Mouse (Mus musculus) stomach, postnatal 0 days (tissue): ENCODE measurements around the gene Olfr827. TPM values are rescaled to one million over a fixed set of nuclear protein-coding genes. Genes with fewer than 3 reads are reported as not detected.

ENCODE experiments used
- ATAC-seq: fragments of 200-750 bp; cut with Nextera tagmentation; 2 replicates; pipeline ENCODE4 v1.8.0; 2017; ENCODE audit not compliant: low FRiP score, low TSS enrichment
- DNase-seq: peaks from one replicate; pipeline ENCODE4 v3.0.0-alpha.2; 2016; ENCODE audit warnings: low spot score
- H3K27ac ChIP-seq: fragments of 300-500 bp; sonication (generic); replicated peaks from 2 replicates; pipeline ENCODE4 v1.5.1; 2014; ENCODE audit warnings: mild to moderate bottlenecking, control low read depth
- H3K27me3 ChIP-seq: fragments of 300-500 bp; sonication (generic); 2 replicates; pipeline ENCODE4 v1.6.1; 2014; ENCODE audit warnings: low read length; ENCODE audit not compliant: control insufficient read depth, insufficient read depth
- H3K36me3 ChIP-seq: fragments of 300-500 bp; sonication (generic); 2 replicates; pipeline ENCODE4 v1.6.1; 2014; ENCODE audit warnings: low read length, mixed read lengths; ENCODE audit not compliant: control insufficient read depth, insufficient read depth
- H3K4me1 ChIP-seq: fragments of 300-500 bp; sonication (generic); replicated peaks from 2 replicates; pipeline ENCODE4 v1.6.1; 2014; ENCODE audit warnings: antibody characterized with exemption; ENCODE audit not compliant: control insufficient read depth, insufficient read depth
- H3K4me2 ChIP-seq: fragments of 300-500 bp; sonication (generic); replicated peaks from 2 replicates; pipeline ENCODE4 v1.6.1; 2014; ENCODE audit warnings: low read depth, mild to moderate bottlenecking, control low read depth, moderate library complexity
- H3K4me3 ChIP-seq: fragments of 300-500 bp; sonication (generic); 2 replicates; pipeline ENCODE4 v1.5.1; 2014; ENCODE audit warnings: low read depth, low read length, control low read depth
- H3K9ac ChIP-seq: fragments of 300-500 bp; sonication (generic); 2 replicates; pipeline ENCODE4 v1.6.1; 2014; ENCODE audit warnings: mild to moderate bottlenecking, low read length, control low read depth, mixed read lengths
- H3K9me3 ChIP-seq: fragments of 300-500 bp; sonication (generic); 2 replicates; pipeline ENCODE4 v1.6.1; 2016; ENCODE audit warnings: low read length; ENCODE audit not compliant: control insufficient read depth
- CTCF ChIP-seq: IDR thresholded peaks from 2 replicates; pipeline ENCODE4 v1.5.1; 2016; ENCODE audit warnings: antibody characterized with exemption, low read depth, mild to moderate bottlenecking, moderate library complexity
- EP300 ChIP-seq: optimal IDR thresholded peaks from 2 replicates; pipeline ENCODE3; 2016; ENCODE audit warnings: antibody characterized with exemption
- WGBS: fragments of 180-500 bp; shearing (Covaris S2); extraction: QIAGEN DNeasy Blood & Tissue Kit; methylation state at CpG from one replicate; pipeline ENCODE4 v1.1.7; 2014; 5-methylcytosine and 5-hydroxymethylcytosine counted together
- polyA plus RNA-seq: library from polyadenylated mRNA; unstranded; fragments of >200 nt; fragmentation: Nextera tagmentation; extraction: Ambion mirVana; gene quantifications from 2 replicates; pipeline ENCODE4 v1.2.1, GENCODE M21; 2015

Gene Olfr827
- not detected in 2 replicates for polyA plus RNA-seq

DNA sequence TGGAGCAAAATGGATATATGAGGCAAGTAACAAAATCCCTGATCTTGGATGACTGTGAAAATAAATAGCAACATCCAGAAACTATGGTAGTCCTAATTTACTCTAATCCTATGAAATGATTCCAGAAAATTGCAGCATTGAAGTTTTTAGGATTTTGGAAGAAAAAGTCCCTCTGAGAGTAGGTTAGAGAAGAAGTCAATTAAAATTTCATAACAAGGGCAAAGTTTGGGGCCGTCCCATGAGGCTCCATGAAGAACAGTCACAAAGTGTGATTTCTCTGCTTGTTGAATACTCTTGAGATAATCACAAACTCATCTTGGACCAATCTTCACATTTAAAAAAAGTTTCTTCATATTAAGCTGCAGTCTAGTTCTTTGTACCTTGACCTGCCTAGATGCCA is at the start of gene Olfr827:
Gene Olfr827 (minus strand): TSS at position 101 of the 400 bp plus-strand sequence.
- DNase-seq (no peak), ATAC-seq (no peak)
- 88% methylated on average over 1 of the region's 1 CpGs for WGBS
- H3K4me1 ChIP-seq: no peaks in the 10 kb centered on the region
- no peak within 1 kb of the TSS for H3K9ac ChIP-seq
- TF ChIP-seq CTCF (no peak), EP300 (no peak)
- no peak within 1 kb of the TSS for H3K4me3 ChIP-seq
- no peak within 1 kb of the TSS for H3K27ac ChIP-seq
- H3K4me2 ChIP-seq: no peak within 1 kb of the TSS
- no peaks in the 10 kb centered on the region for H3K36me3 ChIP-seq
- no peaks in the 10 kb centered on the region for H3K27me3 ChIP-seq
- no peaks in the 10 kb centered on the region for H3K9me3 ChIP-seq

DNA sequence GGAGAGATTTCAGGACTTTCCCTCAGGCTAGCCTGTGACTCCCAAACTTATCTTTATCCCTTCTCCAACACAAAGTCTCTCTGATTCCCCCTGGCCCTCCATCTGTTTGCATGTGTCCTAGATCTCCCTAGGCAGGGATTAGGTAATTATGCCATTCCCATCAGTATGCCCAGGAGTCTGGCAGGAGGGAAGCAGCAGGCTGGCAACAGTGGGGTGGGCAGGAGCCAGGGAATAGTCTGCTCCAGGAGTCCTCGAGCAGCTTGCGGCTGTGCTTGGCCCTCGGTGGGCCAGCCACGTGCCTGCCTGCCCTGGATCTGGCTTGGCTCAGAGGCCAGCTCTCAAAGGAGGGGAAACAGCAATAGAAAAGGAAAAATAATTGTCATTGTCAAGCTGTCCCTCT is 49.0 kb upstream of the Olfr827 start:
- H3K4me1 ChIP-seq: no peaks in the 10 kb centered on the region

DNA sequence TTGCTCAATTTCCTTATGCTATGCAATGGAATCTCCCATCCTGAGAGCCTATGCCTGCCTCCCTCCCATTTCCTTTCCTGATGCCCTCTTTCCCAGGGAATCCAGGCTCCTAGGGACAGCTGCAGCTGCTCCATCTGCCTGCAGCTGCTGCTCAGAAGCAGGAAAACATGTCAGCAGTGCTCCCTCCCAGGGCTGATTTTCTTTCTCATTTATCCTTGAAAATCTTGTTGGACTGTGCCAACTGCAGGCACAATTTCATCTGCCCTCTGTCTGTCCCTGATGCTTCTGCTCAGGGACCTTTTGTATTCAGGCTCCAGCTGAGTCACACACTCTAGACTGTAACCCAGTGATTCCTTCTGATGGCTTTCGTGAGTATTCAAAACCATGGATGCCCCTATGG is 45.3 kb upstream of the Olfr827 start:
- DNase-seq: no peak

More for the DNA sequence above, 49.0 kb upstream of the Olfr827 start:
- Histone ChIP-seq H3K9ac (no peak overlapping the region), H3K36me3 (no peaks in the 10 kb centered on the region), H3K4me3 (no peak overlapping the region), H3K4me2 (no peak overlapping the region), H3K27ac (no peak overlapping the region), H3K9me3 (no peaks in the 10 kb centered on the region), H3K27me3 (no peaks in the 10 kb centered on the region)
- ATAC-seq: no peak
- 75% methylated on average over 4 of the region's 4 CpGs for WGBS
- TF ChIP-seq CTCF (no peak), EP300 (no peak)
- DNase-seq: no peak

DNA sequence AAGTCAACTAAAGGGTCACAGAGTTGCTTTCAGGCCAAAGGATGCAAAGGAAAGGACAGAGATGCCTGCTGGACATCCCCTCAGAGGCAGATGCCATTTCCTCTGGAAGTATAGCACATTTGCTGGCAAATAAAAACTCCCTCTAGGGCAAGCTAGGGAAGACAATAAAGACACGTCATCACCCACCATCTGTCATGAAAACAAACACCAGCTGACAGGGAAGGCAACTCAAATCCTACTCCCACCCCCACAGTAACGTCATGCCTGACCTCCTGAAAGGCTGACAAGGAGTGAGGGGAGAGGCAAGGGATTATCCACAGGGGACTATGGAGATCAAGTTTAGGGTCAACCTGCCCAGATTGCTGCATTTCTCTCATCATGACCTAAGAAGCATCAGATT is 30.1 kb upstream of the Olfr827 start:
- Histone ChIP-seq H3K36me3 (no peaks in the 10 kb centered on the region), H3K9ac (no peak overlapping the region), H3K4me1 (no peaks in the 10 kb centered on the region), H3K4me3 (no peak overlapping the region), H3K27ac (no peak overlapping the region), H3K4me2 (no peak overlapping the region), H3K27me3 (no peaks in the 10 kb centered on the region), H3K9me3 (no peaks in the 10 kb centered on the region)
- TF ChIP-seq EP300 (no peak), CTCF (no peak)
- DNase-seq (no peak), ATAC-seq (no peak)
- WGBS: 3% methylated on average over 2 of the region's 2 CpGs

More for the DNA sequence above, 45.3 kb upstream of the Olfr827 start:
- H3K4me1 ChIP-seq: no peaks in the 10 kb centered on the region
- no peak overlapping the region for H3K27ac ChIP-seq
- H3K36me3 ChIP-seq: no peaks in the 10 kb centered on the region
- no peak for TF ChIP-seq CTCF
- H3K4me2 ChIP-seq: no peak overlapping the region
- ATAC-seq: no peak
- H3K4me3 ChIP-seq: no peak overlapping the region
- H3K9me3 ChIP-seq: no peaks in the 10 kb centered on the region
- H3K27me3 ChIP-seq: no peaks in the 10 kb centered on the region
- H3K9ac ChIP-seq: no peak overlapping the region
- 62% methylated on average over 1 of the region's 1 CpGs for WGBS

DNA sequence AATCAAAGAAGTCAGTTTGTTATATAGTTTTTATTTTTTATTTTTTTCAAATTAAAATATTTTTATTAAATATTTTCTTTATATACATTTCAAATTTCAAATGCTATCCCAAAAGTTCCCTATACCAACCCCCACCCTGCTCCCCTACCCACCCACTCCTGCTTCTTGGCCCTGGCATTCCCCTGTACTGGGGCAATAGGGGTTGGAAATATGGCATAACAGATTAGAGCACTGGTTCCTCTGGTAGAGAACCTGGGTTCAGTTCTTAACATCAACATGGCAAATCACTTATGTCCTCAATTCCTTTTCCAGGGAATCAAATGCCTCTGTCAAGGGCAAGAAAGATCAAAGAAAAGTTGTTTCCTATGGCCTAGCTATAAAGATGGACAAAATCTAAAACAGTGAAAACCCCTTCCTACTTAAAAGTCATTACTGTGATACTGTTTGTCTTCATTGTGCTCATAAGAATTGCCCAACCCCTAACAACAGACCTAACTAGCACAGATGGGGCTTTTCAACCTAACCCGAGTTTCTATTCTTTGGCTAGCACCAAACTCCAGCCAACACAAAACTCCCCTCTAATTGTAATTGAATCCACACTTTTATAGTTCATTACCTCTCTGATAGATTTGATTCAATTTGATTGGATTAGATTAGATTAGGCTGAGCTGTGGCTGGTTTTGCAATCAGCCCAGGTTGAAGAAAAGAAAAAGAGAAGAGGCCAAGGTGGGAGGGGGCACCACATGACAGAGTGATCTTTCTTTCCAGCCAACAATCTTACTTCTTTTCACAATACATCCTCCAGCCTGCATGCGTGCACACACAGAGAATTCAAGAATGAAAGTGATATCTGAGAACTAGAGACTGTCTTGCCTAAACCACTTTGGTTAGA is 24.4 kb upstream of the Olfr827 start:
- Histone ChIP-seq H3K4me3 (no peak overlapping the region), H3K27ac (no peak overlapping the region), H3K36me3 (no peaks in the 10 kb centered on the region), H3K9me3 (no peaks in the 10 kb centered on the region), H3K9ac (no peak overlapping the region), H3K27me3 (no peaks in the 10 kb centered on the region), H3K4me2 (no peak overlapping the region), H3K4me1 (no peaks in the 10 kb centered on the region)
- WGBS: 58% methylated on average over 2 of the region's 2 CpGs
- no peak for DNase-seq
- no peak for ATAC-seq
- no peak for TF ChIP-seq EP300
- TF ChIP-seq CTCF: no peak

DNA sequence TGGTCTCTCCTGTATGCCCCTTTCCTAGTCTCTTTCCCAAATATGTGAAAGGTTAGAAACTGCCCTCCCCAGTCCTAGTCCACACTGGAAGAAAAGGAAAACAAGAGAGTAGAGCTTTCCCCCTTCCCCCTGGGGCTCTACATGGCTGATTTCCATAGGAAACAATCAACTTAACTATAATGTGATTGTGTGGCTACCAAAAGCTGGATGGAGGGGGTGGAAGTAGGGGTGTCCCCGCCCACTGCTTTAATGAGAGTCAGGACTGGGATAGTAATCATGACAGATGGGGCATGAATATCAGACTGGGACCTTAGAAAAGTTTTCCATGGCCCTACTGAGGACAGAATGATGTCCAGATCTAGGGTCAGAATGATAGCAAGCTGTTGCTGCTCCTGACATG is 20.4 kb upstream of the Olfr827 start:
- Histone ChIP-seq H3K9me3 (no peaks in the 10 kb centered on the region), H3K9ac (no peak overlapping the region), H3K4me3 (no peak overlapping the region), H3K4me2 (no peak overlapping the region), H3K27ac (no peak overlapping the region), H3K36me3 (no peaks in the 10 kb centered on the region), H3K27me3 (no peaks in the 10 kb centered on the region), H3K4me1 (no peaks in the 10 kb centered on the region)
- DNase-seq (no peak), ATAC-seq (no peak)
- WGBS: 38% methylated on average over 1 of the region's 1 CpGs
- TF ChIP-seq EP300 (no peak), CTCF (no peak)
